Mouse (Mus musculus) adrenal gland, postnatal 10 days (tissue): ENCODE measurements around the gene Mtif2. TPM values are rescaled to one million over a fixed set of nuclear protein-coding genes. Genes with fewer than 3 reads are reported as not detected.

ENCODE experiments used
- DNase-seq: peaks from one replicate; pipeline ENCODE4 v3.0.0; 2021; ENCODE audit warnings: mixed read lengths
- total RNA-seq, 2 experiments: library from RNA; stranded (reverse); gene quantifications; 2 replicates each; pipeline ENCODE4 v1.2.3; 2021

Gene Mtif2
- total RNA-seq, 2 experiments from 2014 or later: 56.5 to 67.2 TPM

DNA sequence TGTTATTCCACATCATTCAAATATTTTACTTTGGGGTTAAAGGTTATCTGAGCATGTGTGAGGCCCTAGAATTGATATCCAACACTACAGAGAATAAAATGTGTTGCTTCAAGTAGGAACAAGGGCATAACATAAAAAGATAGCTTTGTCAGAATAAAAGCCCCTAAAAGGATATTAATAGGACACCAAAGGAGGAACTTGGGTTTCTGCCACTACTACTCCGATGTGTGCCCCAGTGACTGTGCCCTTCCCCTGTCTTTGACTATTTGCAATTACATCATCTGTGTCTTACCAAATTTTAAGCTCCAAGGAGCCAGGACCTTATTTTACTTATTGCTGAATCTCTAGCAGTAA lies 23.2 kb downstream of the Mtif2 start:
- DNase-seq: no peak

GRCm38 (mm10) chr11:29560452-29560851 lies 34.2 kb downstream of the Mtif2 start:
- DNase-seq: no peak

GRCm38 (mm10) chr11:29560990-29561389 lies 34.8 kb downstream of the Mtif2 start:
- no peak for DNase-seq

- DNase-seq: no peak
These were observed 37.2 kb downstream of the Mtif2 start for GRCm38 (mm10) chr11:29563406-29563805.

GRCm38 (mm10) chr11:29571536-29571935 lies 45.3 kb downstream of the Mtif2 start:
- no peak for DNase-seq

GRCm38 (mm10) chr11:29572656-29573055 lies 46.4 kb downstream of the Mtif2 start:
- no peak for DNase-seq

DNA sequence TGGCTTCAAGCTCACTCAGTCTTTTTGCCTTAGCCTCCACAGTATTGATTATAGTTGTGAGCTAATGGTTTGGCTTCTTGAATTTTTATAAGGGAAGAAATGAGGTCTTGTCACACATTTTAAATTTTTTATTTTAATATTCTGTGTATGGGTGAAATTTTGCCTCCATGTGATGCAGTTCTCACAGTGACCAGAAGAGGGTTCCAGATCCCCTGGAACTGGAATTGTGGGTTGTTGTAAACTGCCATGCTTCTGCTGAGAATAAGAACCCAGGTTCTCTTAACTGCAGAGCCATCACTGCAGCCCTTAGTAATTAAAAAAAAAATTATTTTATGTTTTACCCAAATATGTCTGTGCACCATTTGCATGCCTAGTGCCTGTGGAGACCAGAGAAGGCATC lies 53.4 kb downstream of the Mtif2 start:
- peak; percentile 12 for DNase-seq

Other genes with a start within 250 kb of the Mtif2 start
- gene Ccdc88a, start 152.8 kb upstream of the Mtif2 start, total RNA-seq: 10 to 100 TPM; 18.9 to 26.0 TPM
- gene Prorsd1, start 11.4 kb upstream of the Mtif2 start, total RNA-seq: 10 to 100 TPM; 18.5 to 21.3 TPM
- gene Clhc1, start 21.5 kb downstream of the Mtif2 start, total RNA-seq: under 1 TPM in 1 of 2 experiments, not detected in 1; 0.42 TPM
- 1,000 to 10,000 TPM in 1 of 2 experiments, 100 to 1,000 TPM in 1; 964 to 1,017 TPM for gene Rps27a, start 21.7 kb downstream of the Mtif2 start, total RNA-seq
- gene Rtn4, start 166.5 kb downstream of the Mtif2 start, total RNA-seq: 100 to 1,000 TPM; 297 to 308 TPM